Mouse (Mus musculus): Measurements from ENCODE around the gene Gmcl1.
A peak's percentile ranks its signal among the peaks of the same experiment; 100 is the strongest.

Gmcl1 gene

GRCm38 (mm10) chr6:86736313-86736712 lies 3.1 kb upstream of the Gmcl1 start:
- DNase-seq (ENCODE audit: low read depth, low spot score): no peak

- peak; percentile 5 for DNase-seq (ENCODE audit: low read depth, low spot score)
Observed at GRCm38 (mm10) chr6:86732276-86733173, 658 bp downstream of the Gmcl1 start.

DNA sequence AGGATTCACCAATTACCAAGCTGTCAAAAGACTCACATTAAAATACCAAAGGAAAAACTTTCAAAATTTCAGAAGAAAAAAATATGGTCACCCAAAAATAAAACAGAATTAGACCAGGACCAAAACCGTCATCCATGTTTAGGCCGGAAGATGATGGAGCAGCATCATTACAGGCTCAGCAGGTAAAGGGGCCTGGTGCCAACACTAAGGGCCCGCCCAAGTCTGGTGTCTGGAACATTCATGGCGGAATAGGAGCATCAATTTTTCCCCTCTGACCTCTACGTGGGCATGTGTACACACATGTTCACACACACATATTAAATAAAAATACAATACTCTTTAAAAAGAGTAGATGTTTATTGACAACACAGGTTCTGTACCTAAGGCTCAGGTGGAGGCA lies 4.5 kb downstream of the Gmcl1 start:
- no peak for DNase-seq (ENCODE audit: low read depth, low spot score)

DNA sequence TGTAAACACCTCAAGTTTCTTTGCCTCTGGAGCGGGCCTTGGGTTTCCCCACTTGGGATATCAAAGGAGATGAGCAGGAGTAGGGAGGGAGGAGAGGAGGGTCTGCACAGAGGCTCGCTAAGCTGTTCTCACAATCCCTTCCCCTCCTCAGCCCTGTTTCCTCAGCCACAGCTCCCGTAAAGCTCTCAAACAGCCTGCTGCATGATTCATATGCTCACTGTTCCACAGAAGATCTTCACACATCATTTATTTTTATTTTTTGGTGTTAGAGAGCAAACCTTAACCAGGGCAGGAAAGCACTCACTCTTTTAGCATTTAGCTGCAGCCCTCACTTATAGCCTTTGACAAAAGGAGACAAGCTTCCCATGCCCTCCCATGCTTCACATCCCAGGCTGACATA lies 11.2 kb downstream of the Gmcl1 start:
- no peak for DNase-seq (ENCODE audit: low read depth, low spot score)

- DNase-seq (ENCODE audit: low read depth, low spot score): no peak
Observed at GRCm38 (mm10) chr6:86708072-86708774, 25.0 kb downstream of the Gmcl1 start.

- DNase-seq (ENCODE audit: low read depth, low spot score): no peak
Observed at GRCm38 (mm10) chr6:86702577-86702976, 30.6 kb downstream of the Gmcl1 start.

DNA sequence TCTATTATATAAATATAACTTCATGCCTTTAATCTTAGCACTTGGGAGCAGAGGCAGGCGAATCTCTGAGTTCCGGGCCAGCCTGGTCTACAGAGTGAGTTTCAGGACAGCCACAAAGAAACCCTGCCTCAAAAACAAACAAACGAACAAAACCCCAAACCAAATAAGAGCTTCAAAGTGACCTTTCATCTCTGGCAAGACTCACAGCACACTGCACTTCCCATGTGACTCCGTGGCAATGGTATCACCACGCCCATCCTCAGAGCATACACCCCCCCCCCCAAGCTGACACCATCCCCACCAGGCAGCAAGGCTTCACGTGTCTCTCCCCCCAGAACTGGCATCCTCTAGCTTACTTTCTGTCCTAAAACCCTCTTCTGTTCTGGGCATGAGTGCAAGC lies 35.3 kb downstream of the Gmcl1 start:
- no peak for DNase-seq (ENCODE audit: low read depth, low spot score)

GRCm38 (mm10) chr6:86696213-86696612 lies 37.0 kb downstream of the Gmcl1 start:
- no peak for DNase-seq (ENCODE audit: low read depth, low spot score)

- DNase-seq (ENCODE audit: low read depth, low spot score): no peak
Observed at GRCm38 (mm10) chr6:86694465-86694864, 38.7 kb downstream of the Gmcl1 start.

DNA sequence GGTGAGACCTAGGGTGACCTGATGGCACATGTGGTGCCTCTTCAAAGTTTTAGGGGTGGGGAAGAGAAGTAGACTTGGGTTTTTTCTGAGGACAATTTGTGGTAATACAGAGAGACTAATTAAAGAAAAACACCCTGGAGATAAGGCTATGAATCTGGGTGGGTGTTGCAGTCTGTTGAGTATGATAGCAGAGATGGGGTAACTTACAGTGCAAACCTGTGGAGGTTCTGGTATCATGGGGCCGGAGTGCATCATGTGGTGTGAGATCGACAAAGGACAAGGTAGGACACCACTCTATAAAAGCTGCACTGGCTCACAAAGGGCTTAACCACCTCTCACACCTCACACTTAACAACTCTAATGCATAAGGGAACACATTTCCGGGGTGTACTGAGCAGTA lies 43.5 kb downstream of the Gmcl1 start:
- no peak for DNase-seq (ENCODE audit: low read depth, low spot score)

- DNase-seq (ENCODE audit: low read depth, low spot score): no peak
Observed at GRCm38 (mm10) chr6:86686971-86687370, 46.2 kb downstream of the Gmcl1 start.

GRCm38 (mm10) chr6:86684655-86685011 lies 48.5 kb downstream of the Gmcl1 start:
- DNase-seq (ENCODE audit: low read depth, low spot score): no peak

DNA sequence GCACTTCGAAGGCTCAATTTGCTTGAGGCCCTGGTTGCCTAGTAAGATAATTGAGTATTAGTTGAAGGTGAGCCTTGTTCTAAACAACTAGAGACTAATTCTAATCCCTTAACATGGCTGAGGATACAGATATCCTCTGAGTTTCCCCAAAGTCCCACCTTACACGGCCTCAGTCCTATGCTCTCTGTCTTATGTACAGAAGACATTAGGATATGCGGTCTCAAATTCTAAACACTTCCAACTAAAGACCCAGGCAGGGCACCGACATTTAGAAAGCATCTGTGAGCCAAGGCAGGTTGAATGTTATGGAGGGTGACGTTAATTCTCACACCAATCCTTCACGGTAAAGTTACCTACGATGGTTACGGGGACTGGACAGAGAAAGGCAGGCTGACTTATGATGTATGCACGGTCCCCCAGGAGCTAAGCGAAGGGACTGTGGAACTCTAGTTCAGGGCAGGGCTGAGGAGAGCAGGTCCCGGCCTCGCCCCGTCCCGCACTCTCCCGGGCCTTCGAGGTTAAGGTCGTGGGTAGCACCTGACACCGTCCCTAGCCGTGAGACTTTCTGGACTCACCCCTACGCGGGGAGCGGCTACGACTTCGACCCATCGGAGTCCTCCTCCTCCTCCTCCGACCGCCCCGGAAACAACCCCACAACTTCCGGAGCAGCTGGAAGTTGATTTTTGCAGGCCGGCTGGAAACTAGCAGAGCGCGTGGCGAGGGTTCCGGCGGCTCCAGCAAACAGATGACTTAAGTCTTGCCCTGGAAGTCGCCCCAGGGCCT lies 49.1 kb downstream of the Gmcl1 start, which contains the start of gene Snrnp27:
Snrnp27 (minus strand) TSS at position 651 of the 783 bp plus-strand sequence.
- DNase-seq (ENCODE audit: low read depth, low spot score): peak; percentile 86

GRCm38 (mm10) chr6:86681289-86681688 lies 51.9 kb downstream of the Gmcl1 start:
- no peak for DNase-seq (ENCODE audit: low read depth, low spot score)

GRCm38 (mm10) chr6:86678341-86678740 lies 54.8 kb downstream of the Gmcl1 start:
- no peak for DNase-seq (ENCODE audit: low read depth, low spot score)

DNA sequence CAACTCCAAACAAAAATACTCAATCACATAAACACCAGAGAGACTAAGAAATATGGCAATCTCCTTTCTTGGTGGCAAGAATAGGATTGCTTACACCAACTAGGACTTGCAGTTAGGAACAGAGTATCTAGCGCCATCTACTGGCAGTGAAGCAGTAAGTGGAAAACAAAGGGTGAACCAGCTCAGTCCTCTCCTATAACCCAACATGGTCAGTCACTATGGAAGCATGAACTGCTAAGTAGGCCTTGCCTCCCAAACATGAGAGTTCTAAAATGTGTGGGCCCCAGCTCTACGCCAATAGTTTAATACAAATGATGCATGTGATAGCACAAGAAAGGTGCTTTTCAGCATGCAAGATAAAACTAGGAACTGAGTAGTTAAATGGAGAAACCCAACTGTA lies 62.3 kb downstream of the Gmcl1 start:
- DNase-seq (ENCODE audit: low read depth, low spot score): peak; percentile 75

DNA sequence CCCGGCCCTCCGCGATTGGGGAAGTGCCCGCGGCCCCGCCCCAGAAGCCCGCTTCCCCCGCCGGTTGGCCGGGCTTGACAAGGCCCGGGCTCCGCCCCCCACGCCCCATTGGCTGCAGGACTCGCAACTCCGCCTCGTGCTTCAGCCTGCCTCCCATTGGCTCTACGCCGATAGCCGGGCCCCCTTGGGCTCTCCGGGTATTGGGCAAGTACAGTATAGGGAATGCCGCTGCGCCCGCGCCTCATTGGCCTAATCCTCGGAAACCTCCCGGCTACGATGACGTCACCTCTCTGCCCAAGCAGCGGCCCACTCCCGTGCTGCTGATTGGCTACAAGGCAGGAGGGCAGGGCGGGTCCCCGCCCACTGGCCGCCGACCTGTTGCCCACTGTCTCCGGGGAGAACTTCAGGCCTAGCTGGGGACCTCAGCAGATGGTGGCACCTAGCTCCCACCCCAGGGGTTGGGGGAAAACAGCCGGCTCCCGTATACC lies 63.9 kb downstream of the Gmcl1 start:
- DNase-seq (ENCODE audit: low read depth, low spot score): peak; percentile 99

GRCm38 (mm10) chr6:86668580-86669239 lies 64.5 kb downstream of the Gmcl1 start, which contains the start of gene Mxd1:
Gene Mxd1 (minus strand): TSS chr6:86669161.
- no peak for DNase-seq (ENCODE audit: low read depth, low spot score)

DNA sequence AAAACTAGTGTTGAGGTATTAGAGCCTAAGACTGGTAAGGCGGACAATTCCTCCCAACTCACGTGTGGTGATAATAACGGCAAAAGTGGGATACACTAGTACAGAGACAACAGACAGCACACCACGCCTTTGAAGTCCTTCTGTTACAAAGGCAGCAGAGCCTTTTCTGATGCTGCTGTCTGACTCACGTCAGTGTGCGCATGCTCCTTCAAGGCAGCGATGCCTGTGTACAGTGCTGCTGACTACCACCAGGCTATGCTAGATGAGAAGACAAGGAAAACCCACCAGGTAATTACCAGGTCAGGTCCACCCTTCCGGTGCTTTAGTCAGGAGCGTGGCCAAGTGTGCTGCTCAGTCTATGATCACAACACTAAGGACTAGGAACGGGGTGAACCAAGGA lies 66.1 kb downstream of the Gmcl1 start:
- no peak for DNase-seq (ENCODE audit: low read depth, low spot score)

DNA sequence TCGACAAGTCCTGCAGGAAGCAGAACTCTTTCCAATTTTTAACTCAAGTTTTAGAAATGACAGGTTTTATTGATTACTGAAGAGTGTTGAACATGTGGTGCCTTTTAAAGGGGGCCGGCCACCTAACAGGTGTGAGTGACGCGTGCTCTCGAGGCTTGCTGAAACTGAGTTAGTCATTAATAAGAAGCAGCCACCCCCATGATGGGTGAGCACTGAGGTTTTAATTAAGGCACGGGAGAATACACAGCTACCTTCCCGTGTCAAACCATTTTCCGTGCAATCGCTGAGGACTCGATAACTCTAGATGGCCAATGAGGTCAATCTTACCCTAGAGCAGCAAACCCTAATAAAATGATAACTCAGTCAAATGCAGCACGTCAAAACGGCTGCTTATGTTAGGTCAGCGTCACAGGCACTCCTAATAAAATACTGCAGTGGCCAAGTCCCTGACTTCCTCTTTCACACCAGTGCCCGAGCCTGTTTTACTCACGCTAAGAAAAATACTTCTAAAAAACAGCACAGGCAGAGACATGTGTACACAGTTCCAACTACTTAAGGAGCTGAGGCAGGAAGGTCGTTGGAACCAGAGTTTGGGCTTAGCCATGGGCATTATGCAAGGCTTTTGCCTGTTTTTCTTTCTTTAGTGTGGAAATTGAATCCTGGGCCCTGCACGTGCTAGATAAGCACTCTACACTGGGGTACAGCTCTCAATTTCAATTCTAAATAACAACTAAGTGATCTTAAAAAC lies 67.4 kb downstream of the Gmcl1 start:
- DNase-seq (ENCODE audit: low read depth, low spot score): no peak

DNA sequence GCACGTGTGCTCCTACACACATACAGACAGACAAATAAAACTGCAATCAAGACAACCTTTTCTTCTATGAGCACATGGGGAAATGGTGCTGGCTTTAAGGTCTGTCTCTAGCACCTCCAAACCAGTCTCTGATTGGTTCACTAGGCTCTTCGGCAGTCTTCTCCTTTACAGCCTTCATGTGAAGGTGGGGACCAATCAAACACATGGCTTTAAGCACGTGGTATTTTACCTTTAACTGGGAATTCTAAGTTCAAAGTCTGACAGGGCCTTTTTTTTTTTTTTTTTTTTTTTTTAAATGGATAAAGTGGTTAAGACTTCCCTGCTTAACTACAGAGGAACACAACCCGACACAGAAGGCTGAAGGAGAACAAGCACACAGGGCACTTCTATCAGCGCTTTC lies 68.1 kb downstream of the Gmcl1 start:
- no peak for DNase-seq (ENCODE audit: low read depth, low spot score)

All from embryo, embryonic 11.5 days (tissue).